Mouse (Mus musculus) embryonic fibroblast, embryonic 13.5 days (primary cell): ENCODE measurements at regions not wholly inside any gene's neighbourhood (a gene's known extent, or its start where the extent isn't known, plus 50 kb on each side); places are given as distances from the start of the nearest gene placed in this dataset.

Experiments used
- CTCF ChIP-seq: IDR thresholded peaks from 2 replicates; pipeline ENCODE4 v1.5.1; 2011; ENCODE audit warnings: mild to moderate bottlenecking, control low read depth, low read length, moderate library complexity, borderline replicate concordance; ENCODE audit not compliant: insufficient read depth
- POLR2A ChIP-seq: IDR thresholded peaks from 2 replicates; pipeline ENCODE4 v1.6.1; 2011; ENCODE audit warnings: low read depth, mild to moderate bottlenecking, control low read depth, low read length, moderate library complexity

DNA sequence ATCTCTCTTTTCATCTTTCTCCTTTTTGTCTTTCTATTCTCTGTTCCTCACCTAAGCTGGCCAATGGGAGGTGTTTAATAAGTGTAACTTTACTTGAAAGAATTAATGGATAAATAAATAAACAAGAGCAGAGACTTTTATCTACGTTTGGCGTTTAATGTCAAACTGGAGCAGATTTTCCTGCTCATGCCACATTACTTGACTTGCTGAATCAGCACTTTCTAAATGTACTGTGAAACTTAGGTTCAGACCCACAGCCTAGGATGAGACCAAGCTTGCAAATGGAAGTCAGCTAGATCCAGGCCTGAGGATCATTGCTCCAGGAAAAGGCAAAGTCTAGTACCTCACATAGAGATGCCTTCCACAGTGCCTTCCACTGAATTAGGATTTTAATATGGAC, 141.5 kb downstream of the H2al1n start:
- no peak for TF ChIP-seq CTCF
- no peak for TF ChIP-seq POLR2A
